Mouse (Mus musculus) lung, embryonic 14.5 days (tissue): ENCODE measurements at regions not wholly inside any gene's neighbourhood (a gene's known extent, or its start where the extent isn't known, plus 50 kb on each side); places are given as distances from the start of the nearest gene placed in this dataset.
A peak's percentile ranks its signal among the peaks of the same experiment; 100 is the strongest.

Experiments used
- ATAC-seq: fragments of 200-750 bp; cut with Nextera tagmentation; 2 replicates; pipeline ENCODE4 v1.8.0; 2017; ENCODE audit warnings: mild to moderate bottlenecking, moderate TSS enrichment, moderate library complexity; ENCODE audit not compliant: insufficient read depth
- DNase-seq: peaks from one replicate; pipeline ENCODE4 v3.0.0-alpha.2; 2015
- H3K27ac ChIP-seq: fragments of 300-500 bp; sonication (generic); 2 replicates; pipeline ENCODE4 v1.5.1; 2014; ENCODE audit warnings: low read depth, mild to moderate bottlenecking, moderate library complexity
- H3K27me3 ChIP-seq: fragments of 300-500 bp; sonication (generic); 2 replicates; pipeline ENCODE4 v1.6.1; 2014; ENCODE audit warnings: low read length, control low read depth; ENCODE audit not compliant: insufficient read depth
- H3K36me3 ChIP-seq: fragments of 300-500 bp; sonication (generic); 2 replicates; pipeline ENCODE4 v1.6.1; 2014; ENCODE audit warnings: control low read depth; ENCODE audit not compliant: insufficient read depth
- H3K4me1 ChIP-seq: fragments of 300-500 bp; sonication (generic); 2 replicates; pipeline ENCODE4 v1.6.1; 2014; ENCODE audit warnings: antibody characterized with exemption, control low read depth; ENCODE audit not compliant: insufficient read depth
- H3K4me2 ChIP-seq: fragments of 300-500 bp; sonication (generic); 2 replicates; pipeline ENCODE4 v1.6.1; 2014; ENCODE audit warnings: mild to moderate bottlenecking
- H3K4me3 ChIP-seq: fragments of 300-500 bp; sonication (generic); 2 replicates; pipeline ENCODE4 v1.5.1; 2014; ENCODE audit warnings: low read depth, low read length
- H3K9ac ChIP-seq: fragments of 300-500 bp; sonication (generic); 2 replicates; pipeline ENCODE4 v1.6.1; 2014
- H3K9me3 ChIP-seq: fragments of 300-500 bp; sonication (generic); 2 replicates; pipeline ENCODE4 v1.6.1; 2016; ENCODE audit warnings: low read depth, low read length, control low read depth
- CTCF ChIP-seq: IDR thresholded peaks from 2 replicates; pipeline ENCODE4 v1.5.1; 2016; ENCODE audit warnings: antibody characterized with exemption, low read depth
- WGBS: fragments of 180-500 bp; shearing (Covaris S2); extraction: QIAGEN DNeasy Blood & Tissue Kit; methylation state at CpG from one replicate; pipeline ENCODE4 v1.1.7; 2014; 5-methylcytosine and 5-hydroxymethylcytosine counted together

- TF ChIP-seq CTCF, result no peak
- WGBS, result 79% methylated on average over 5 of the region's 5 CpGs
- H3K9ac ChIP-seq, result no peak overlapping the region
- no peak for DNase-seq
- no peaks in the 10 kb centered on the region for H3K4me1 ChIP-seq
- no peaks in the 10 kb centered on the region for H3K36me3 ChIP-seq
- H3K4me2 ChIP-seq, result no peak overlapping the region
- ATAC-seq, result no peak
- no peak overlapping the region for H3K4me3 ChIP-seq
- no peaks in the 10 kb centered on the region for H3K27me3 ChIP-seq
- H3K9me3 ChIP-seq, result no peaks in the 10 kb centered on the region
- no peak overlapping the region for H3K27ac ChIP-seq
These were observed 581.8 kb downstream of the Nfib start for GRCm38 (mm10) chr4:82123733-82124132.

- Histone ChIP-seq H3K27ac (no peak overlapping the region), H3K4me1 (no peaks in the 10 kb centered on the region), H3K4me3 (no peak overlapping the region), H3K36me3 (no peaks in the 10 kb centered on the region), H3K9me3 (no peaks in the 10 kb centered on the region), H3K9ac (no peak overlapping the region), H3K27me3 (no peaks in the 10 kb centered on the region), H3K4me2 (no peak overlapping the region)
- DNase-seq, result no peak
- no peak for TF ChIP-seq CTCF
- no peak for ATAC-seq
- 78% methylated on average over 1 of the region's 1 CpGs for WGBS
These were observed 582.4 kb downstream of the Nfib start for GRCm38 (mm10) chr4:82123101-82123500.

GRCm38 (mm10) chr4:82120796-82121195 is 584.8 kb downstream of the Nfib start:
- no peaks in the 10 kb centered on the region for H3K27me3 ChIP-seq
- no peak for TF ChIP-seq CTCF
- no peak overlapping the region for H3K4me3 ChIP-seq
- no peak for DNase-seq
- no peaks in the 10 kb centered on the region for H3K9me3 ChIP-seq
- no peaks in the 10 kb centered on the region for H3K36me3 ChIP-seq
- H3K9ac ChIP-seq, result no peak overlapping the region
- no peak overlapping the region for H3K4me2 ChIP-seq
- WGBS, result 75% methylated on average over 4 of the region's 4 CpGs
- ATAC-seq, result no peak
- no peaks in the 10 kb centered on the region for H3K4me1 ChIP-seq
- H3K27ac ChIP-seq, result no peak overlapping the region

GRCm38 (mm10) chr4:82120326-82120725 is 585.2 kb downstream of the Nfib start:
- Histone ChIP-seq H3K36me3 (no peaks in the 10 kb centered on the region), H3K4me1 (no peaks in the 10 kb centered on the region), H3K4me2 (no peak overlapping the region), H3K4me3 (no peak overlapping the region), H3K27ac (no peak overlapping the region), H3K9ac (no peak overlapping the region), H3K9me3 (no peaks in the 10 kb centered on the region), H3K27me3 (no peaks in the 10 kb centered on the region)
- 39% methylated on average over 1 of the region's 1 CpGs for WGBS
- TF ChIP-seq CTCF, result no peak
- DNase-seq, result no peak
- ATAC-seq, result no peak

- DNase-seq (no peak), ATAC-seq (no peak)
- Histone ChIP-seq H3K27ac (no peak overlapping the region), H3K4me1 (no peaks in the 10 kb centered on the region), H3K36me3 (no peaks in the 10 kb centered on the region), H3K27me3 (no peaks in the 10 kb centered on the region), H3K4me3 (no peak overlapping the region), H3K4me2 (no peak overlapping the region), H3K9me3 (no peaks in the 10 kb centered on the region), H3K9ac (no peak overlapping the region)
- no peak for TF ChIP-seq CTCF
- WGBS, result 88% methylated on average over 1 of the region's 1 CpGs
These were observed 603.7 kb downstream of the Nfib start for GRCm38 (mm10) chr4:82101837-82102236.

GRCm38 (mm10) chr4:82099970-82100368 is 605.6 kb downstream of the Nfib start:
- no peaks in the 10 kb centered on the region for H3K36me3 ChIP-seq
- H3K27ac ChIP-seq, result no peak overlapping the region
- no peak overlapping the region for H3K9ac ChIP-seq

GRCm38 (mm10) chr4:82098986-82099969 is 606.3 kb downstream of the Nfib start:
- no peaks in the 10 kb centered on the region for H3K27me3 ChIP-seq
- H3K27ac ChIP-seq, result no peak overlapping the region
- H3K4me3 ChIP-seq, result no peak overlapping the region
- H3K9me3 ChIP-seq, result no peaks in the 10 kb centered on the region
- no peaks in the 10 kb centered on the region for H3K4me1 ChIP-seq
- peak; percentile 14 for DNase-seq
- no peaks in the 10 kb centered on the region for H3K36me3 ChIP-seq
- TF ChIP-seq CTCF, result no peak
- no peak overlapping the region for H3K4me2 ChIP-seq
- WGBS, result 82% methylated on average over 13 of the region's 13 CpGs
- ATAC-seq, result no peak
- H3K9ac ChIP-seq, result no peak overlapping the region

More at GRCm38 (mm10) chr4:82099970-82100368, 605.6 kb downstream of the Nfib start:
- no peak for TF ChIP-seq CTCF
- Histone ChIP-seq H3K4me1 (no peaks in the 10 kb centered on the region), H3K4me3 (no peak overlapping the region), H3K9me3 (no peaks in the 10 kb centered on the region), H3K27me3 (no peaks in the 10 kb centered on the region), H3K4me2 (no peak overlapping the region)
- 79% methylated on average over 6 of the region's 6 CpGs for WGBS
- no peak for DNase-seq
- no peak for ATAC-seq
